Mouse (Mus musculus): ENCODE results near the gene Slc12a6.
A peak's percentile ranks its signal among the peaks of the same experiment; 100 is the strongest.

The Slc12a6 gene

DNA sequence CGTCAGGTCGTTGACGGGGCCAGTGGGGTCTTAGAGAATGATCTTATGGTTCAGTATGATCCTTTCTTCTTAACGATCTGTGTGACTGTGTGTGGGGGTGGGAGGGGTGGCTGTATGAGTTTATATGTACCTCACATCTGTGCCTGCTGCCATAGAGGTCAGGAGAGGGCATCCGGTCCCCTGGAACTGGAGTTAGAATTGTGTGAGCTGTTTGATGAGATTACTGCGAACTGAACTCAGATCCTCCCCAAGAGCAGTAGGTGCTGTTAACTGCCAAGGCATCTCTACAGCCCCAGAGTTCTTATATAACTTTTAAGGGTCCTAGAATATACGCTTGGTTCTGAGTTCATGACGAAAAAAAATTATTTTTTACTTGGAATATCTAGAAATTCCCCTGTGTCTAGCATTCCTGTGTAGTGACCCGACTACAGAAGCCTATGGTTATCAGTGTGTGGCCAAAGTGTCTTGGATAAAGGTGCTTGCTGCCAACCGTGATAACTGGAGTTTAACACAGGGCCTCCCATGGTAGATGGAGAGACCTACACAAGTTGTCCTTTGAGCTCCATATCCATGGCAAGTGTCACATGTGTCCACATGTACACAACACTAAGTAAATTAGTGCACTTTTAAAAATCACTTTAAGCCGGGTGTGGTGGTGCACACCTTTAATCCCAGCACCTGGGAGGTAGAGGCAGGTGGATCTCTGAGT, 62.6 kb downstream of the Slc12a6 start:
- no peak for DNase-seq (ENCODE audit: low spot score)

DNA sequence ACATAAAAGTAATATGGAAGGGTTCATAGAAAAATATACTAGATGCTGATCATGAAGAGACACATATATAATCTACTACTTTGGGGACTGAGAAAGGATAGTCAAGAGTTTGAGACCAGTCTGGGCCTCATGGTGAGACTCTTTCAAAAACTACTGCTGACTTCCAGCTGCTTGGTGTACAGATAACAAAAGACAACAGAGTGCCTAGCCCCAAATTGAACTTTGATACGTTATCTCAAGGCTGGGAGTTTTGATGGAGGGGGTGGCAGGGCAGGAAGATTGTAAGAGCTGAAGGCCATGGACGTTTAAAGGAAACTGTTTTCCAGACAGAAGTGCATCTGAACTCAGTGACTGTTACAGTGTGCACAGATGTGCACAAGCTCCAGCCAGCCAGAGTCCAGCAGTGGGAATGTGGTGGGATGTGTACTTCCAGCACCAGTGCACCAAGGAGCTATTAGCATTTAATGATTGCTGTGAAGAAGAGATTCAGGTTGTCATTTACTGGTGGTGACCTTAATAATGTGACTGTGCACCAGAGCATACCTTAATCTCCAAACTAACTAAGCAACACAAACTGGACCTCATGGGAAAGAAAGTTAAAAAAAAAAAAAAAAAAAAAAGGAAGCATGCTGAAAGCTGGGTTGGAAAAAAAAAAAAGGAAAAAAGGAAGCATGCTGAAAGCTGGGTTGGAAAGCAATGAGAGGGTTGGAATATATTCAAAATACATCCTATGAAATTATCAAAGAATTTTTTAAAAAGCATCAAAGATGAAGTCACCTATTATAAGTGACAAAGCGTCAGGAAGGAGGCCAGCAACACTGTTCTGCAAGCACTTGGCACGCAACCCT, 66.7 kb downstream of the Slc12a6 start:
- DNase-seq (ENCODE audit: low spot score) = no peak

DNA sequence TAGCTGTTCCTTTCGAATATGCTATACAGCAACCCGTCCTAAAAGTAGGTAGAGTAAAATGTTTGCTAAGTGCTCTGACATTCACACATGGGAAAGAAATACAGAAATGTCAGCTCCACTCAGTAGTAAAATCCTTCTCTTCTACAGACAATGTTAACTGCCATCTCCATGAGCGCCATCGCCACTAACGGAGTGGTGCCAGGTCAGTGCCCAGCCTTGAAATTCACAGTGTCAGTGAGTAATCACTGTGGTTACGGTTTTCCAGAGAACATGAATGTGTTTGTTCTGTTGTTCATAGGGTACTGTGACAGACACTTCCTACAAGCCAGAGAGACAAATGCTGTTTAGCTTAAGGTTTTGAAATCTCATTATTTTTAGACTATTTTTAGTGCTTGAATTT, 71.6 kb downstream of the Slc12a6 start:
- no peak for DNase-seq (ENCODE audit: low spot score)

DNA sequence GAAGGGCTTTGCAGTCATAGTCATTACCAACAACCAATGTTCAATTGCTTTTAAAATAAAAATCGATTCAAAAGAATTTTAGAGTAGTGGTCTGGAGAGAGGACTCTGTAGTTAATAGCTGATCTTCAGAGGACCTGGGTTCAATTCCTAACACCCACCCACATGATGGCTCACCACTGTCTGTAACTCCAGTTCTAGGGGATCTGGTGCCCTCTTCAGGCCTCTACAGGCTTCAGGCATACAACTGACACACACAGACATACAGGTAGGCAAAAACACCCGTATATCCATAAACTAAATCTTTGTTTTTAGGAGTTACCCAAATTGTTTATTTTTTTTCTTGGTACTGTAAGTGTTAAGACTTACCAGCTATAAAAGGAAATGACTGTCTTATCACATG, 74.1 kb downstream of the Slc12a6 start:
- DNase-seq (ENCODE audit: low spot score) = no peak

DNA sequence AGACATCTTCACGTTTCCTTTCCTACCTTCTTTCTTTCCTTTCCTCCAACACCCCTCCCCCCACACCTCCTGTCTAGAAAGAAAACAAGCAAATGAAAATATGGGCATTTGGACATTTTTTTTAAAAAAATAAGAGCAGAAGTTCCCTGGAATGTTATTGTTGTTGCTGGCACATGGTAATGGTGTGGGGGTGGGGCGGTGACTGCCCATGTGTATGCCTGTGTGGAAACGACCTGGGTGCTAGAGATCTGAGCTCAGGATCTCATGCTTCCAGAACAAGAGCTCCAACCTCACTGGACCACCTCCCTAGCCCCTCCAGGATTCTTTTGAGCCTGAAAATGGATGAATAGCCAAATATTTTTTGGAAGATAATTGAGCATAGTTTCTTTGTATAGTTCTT, 75.5 kb downstream of the Slc12a6 start:
- no peak for DNase-seq (ENCODE audit: low spot score)

DNA sequence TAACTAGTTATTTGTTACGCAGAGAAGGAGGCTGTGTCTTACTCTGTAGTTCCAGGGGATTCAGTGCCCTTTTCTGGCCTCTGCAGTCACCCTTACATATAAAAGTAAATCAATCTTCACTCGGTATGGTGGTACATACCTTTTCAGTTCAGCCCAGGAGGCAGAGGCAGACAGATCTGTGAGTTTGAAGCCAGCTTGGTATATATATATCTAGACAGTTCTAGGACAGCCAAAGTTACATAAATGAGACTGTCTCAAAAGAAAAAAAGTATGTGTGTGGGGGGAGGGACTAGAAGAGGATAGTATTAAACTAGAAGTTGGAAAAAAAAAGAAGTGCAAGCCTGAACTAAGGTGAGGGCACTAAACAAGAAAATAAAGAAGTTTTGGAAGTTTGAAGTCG, 82.6 kb downstream of the Slc12a6 start:
- DNase-seq (ENCODE audit: low spot score) = no peak

DNA sequence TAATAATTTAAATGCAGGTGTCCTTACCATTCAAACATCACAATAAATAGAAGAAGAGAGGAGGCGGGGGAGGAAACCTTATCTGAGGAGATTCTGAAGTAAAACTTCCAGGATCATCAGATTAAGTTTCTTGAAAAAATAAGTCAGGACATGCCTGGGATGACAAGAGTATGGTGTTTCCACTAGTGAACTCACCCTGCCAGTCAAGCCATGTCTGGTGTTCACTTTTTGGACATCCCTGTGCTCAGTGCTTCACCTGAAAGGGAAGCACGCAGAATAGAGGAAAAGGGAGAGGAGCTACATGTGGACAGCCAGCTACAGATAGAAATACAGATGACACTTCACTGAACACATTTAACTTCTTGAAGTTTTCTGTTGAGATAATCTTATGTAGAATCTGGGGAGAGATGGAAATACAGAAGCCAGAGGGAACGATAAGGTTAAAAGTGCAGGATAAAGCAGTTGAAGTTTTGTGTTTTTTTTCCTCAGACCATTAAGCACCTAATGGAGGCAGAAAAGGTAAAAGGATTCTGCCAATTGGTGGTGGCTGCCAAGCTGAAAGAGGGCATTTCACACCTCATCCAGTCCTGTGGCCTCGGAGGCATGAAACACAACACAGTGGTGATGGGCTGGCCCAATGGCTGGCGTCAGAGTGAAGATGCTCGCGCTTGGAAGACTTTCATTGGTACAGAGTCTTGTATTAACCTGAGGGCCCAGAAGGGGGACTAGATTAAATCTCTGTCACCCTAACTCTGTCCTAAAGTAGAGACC, 88.2 kb downstream of the Slc12a6 start:
- no peak for DNase-seq (ENCODE audit: low spot score)

DNA sequence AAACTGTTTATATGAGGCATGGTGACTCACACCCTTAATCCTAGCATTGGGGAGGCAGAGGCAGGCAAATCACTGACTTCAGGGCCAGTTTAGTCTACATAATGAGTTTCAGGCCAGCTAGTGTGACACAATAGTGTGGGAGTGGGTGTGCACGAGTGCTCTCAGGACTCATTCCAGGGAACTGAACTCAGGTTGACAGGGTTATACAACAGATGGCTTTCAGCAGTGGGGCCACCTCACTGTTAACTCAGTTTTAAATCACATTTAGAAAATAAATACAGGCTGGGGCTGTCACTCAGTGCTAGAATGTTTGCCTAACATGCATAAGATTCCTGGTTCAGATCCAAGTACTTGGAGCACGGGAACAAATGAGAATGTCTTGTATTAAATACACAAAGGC, 94.0 kb downstream of the Slc12a6 start:
- DNase-seq (ENCODE audit: low spot score) = peak; percentile 72

DNA sequence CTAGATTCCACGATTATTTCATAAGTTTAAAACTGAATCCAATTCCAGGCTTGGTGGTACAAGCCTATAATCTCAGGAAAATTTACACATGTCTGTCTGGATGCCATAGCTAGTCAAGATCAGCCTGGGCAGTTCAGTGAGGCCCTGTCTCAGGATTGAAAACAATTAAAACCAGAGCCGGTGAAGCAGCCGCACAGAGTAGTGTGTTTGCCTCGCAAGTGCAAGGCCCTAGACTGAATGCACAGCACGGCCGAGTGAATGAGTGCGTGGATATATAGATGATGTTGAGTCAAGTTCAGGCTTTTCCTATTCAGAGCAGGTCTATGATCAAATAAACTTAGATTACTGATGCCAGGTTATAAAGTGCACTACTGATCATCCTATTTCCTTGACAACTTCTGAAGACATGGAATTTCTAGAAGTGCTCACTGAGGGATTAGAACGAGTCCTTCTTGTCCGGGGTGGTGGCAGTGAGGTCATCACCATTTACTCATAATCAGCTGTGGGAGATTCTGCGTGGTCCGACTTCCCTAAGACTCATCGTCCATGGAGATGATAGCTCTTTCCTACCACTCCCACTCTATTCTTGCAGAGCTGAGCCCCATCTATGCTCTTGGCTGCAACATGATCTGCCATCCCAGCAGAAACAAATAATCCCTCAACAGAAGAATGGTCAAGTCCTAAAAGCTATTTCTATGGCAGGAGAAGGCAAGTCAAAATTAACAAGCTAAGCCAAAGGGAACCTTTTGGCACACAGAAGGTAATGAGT, 94.6 kb downstream of the Slc12a6 start:
- no peak for DNase-seq (ENCODE audit: low spot score)

DNA sequence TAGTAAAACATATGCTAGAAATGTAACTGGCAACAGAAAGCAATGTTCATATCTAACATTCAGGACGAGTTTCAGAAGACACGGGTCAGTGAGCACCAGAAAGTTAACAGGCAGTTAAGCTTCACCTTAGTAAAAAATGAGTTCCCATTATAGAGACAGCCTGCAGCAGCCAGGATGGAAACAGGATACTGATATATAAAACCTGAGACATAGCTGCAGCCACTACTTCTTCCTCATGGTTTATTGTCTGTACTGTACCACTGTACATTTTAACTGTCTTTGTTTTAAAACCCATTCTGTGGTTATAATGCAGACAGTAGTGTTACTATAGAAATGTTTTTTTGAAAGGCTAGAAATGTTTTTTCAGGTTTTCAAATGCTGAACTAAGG, 95.2 kb downstream of the Slc12a6 start:
- no peak for DNase-seq (ENCODE audit: low spot score)

DNA sequence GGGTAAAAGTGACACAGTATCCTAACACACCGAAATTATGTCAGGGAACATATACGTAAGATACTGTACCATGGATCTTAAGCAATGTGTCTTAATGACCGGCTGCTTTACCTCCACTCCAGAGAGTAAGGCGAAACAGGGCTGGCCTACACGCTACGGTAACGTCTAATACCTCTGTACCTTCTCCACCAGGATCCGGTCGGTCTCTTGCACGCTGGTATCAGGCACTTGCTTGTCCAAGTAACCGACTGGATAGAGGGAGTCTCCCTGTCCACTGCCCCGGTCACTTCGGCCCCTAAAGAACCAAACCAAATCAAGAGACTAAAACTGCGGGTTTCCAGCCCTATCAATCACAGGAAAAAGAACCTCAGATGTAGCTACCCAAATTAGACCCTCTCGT, 101.6 kb downstream of the Slc12a6 start:
- no peak for DNase-seq (ENCODE audit: low spot score)

DNA sequence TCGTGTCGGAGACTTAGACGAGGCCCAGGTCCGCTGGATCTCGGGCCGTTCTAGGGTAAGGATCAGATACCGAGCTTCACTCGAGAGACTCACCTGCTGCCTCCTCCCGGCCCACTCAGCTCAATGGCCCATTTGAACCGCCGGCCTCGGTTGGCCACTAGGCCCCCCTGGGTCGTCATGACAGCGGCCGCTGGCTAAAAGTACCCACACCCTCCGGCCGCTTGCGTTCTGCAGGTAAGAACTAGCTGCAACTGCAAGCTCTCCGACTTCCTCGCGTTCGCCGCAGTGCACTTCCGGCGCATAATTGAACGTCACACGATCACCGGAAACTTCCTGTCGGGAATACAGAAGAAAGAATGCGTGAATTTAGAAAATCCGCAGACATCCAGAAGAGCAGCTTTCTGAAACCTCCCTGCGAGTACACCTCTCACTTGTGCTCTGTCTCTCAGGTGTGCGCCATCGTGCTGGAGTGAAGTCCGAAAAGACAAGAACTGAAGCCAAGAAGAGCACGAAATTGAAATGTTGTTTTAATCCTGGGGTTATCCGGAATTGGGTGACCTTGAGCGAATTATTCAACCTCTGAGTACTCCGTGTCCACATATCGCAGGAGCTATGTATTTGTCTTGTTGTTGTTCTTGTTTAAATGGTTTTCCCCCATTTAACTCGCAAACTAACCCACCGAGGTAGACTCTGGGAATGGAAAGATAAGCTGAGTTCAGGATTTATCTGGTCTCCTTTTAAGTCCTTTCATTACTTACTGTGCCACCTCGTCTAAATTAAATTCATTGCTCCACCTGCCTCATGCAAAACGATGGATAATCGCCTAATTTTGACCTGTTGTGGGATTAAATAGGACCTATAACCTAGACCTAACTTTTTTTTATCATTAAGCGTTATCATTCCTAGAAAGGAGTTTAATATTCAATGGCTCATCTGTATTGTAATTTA, 102.4 kb downstream of the Slc12a6 start, which contains the start of gene Emc4:
Gene Emc4, minus strand, starts transcription at position 302 of the 948 bp plus-strand sequence.
- peak; percentile 91 for DNase-seq (ENCODE audit: low spot score)

DNA sequence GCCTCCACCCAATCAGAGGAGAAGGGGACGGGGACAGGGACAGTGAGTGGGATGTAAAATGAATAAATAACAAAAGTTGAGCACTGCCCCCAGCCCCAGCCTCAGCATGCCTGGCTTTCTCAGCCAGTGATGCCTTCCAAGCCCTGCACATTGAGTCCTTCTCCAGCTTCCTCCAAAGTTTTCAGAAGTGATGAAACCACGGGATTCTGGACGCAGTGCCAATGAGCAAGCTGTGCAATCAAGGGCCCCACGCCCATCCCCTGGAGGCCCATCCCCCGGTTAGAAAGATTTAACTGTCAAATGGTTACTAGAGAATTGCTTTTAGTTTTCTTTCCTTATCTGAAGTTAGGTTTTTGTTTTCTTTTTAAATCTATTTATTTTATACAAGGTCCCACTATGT, 104.3 kb downstream of the Slc12a6 start:
- DNase-seq (ENCODE audit: low spot score) = no peak

DNA sequence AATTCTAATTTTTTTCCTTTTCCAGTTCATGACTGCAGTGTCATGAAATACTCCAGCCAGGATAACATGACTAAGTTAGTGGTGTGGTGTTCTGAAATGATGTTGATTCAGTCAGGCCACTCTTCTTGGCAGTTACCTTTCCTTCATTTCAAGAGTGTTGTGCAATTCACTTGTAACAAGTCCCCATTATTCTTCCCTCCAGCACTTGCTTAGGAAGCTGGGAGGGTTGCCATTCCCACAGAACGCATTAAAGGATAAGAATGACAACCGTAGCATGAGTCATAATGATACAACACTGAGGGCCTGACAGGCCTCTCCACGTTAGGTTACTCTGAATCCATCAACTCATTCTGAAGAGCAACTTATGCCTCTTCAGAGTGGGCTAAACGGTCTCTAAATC, 107.5 kb downstream of the Slc12a6 start:
- peak; percentile 75 for DNase-seq (ENCODE audit: low spot score)

DNA sequence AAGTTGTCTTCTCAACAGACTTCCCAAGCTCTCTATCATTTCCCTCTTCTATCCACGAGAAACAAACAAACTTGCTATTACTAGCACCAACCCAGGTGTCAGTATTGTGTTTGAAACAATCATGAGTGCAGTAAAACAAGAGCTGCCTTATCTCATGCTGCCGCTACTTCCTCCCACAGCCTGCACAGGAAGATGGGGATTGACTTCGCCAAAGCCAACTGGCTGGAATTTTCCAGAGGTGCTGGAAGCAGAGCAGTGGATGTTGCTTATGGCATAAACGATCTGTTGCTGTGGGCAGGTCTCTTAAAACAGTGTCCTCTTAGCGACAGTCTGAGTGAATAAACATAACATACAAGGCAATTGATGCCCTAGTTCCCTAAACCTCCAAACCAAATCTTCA, 109.0 kb downstream of the Slc12a6 start:
- DNase-seq (ENCODE audit: low spot score) = peak; percentile 37

DNA sequence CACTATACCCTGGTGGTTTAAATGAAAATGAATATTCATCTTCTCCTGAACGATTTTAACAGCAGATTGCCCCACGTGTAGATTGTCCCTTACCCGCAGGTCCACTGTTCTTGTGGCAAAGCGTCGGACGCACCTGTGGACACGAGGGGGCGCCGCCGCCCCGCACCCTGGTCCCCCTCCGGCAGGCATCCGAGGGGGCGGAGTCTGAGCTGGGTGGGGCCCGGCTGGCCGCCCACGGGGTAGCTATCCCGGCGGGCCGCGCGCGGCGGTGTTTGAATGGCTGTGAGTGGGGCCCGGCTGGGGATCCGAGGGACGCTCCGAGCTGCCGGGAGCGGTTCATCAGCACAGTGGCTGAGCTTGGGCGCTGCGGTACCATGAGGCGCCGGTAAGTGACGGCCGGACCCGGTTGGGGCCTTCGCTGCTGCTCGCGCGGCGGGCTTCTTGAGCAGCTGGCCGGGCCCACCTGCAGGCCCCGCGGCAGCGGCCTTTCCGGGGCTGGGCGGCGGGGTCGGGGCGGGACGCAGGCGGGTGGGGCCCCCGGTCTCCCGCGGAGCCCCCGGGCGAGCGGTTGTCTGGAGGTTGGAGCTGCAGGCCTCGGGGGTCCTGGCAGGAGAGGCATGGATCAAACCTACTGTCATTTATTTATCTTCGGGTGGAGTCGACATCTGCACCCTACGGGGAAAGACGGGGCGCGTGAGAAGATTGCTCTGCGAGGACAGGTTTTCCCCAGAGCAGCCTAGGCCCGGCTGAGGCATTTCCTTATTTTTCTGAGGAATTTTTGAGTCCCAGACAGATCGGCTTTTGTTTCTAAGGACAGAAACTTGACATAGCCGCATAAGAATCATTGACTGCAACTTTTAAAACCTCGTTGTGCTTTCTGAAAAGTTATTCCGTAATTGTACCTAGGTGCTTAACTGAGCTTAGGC, 113.6 kb downstream of the Slc12a6 start, which contains the start of gene Katnbl1:
Gene Katnbl1, plus strand, starts transcription at position 239 of the 926 bp plus-strand sequence.
- DNase-seq (ENCODE audit: low spot score) = peak; percentile 95

DNA sequence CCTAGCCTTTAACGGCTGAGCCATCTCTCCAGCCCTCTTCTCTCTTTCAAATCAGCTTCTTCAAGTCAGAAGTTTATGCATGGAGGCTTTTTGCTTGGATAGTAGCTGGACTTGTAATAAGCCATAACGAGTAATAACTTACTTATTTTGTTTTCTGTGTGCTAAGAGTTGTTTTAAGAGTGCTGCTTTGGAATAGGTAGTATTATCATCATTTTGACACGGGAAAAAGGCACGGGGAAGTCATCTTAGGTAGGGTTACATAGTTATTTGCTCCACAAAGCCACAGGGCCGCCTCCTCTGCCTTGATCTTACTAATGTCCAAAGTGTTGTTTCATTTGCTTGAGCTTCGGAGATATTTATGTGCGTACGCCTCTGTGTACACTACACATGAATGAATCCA, 114.5 kb downstream of the Slc12a6 start:
- DNase-seq (ENCODE audit: low spot score) = no peak

DNA sequence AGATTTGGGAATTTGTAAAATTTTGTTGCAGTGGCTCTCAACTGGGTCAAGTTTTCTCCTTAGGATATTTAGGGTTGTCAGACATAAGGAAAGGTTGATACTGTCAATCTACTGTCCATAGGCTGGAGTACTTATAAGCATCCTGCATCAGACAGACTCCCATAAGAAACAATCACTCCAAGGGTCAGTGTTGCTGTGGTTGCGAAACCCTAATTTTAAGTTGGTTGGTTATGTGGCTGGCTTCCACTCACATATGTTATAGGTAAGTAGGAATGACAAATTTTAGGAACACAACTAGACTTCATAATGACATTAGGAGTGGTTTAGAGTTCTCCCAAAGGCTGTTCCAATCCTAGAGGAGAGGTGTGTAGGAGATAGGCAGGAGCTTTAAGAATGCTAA, 115.6 kb downstream of the Slc12a6 start:
- DNase-seq (ENCODE audit: low spot score) = no peak

DNA sequence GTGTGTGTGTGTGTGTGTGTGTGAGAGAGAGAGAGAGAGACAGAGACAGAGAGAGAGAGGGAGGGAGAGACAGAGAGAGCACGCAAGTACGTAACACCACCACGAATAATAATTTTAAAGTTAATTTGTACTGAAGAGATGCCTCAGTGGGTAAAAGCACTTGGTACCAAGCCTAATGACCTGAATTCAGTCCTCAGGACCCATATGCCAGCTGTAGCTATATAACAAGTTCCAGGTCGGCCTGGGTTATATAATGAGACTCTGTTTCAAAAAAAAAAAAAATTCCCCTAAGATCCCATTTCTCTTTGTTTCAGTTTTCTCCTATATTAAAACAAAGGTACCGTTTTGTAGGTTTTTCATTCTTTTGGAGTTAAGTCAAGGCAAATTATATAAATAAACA, 125.2 kb downstream of the Slc12a6 start:
- DNase-seq (ENCODE audit: low spot score) = no peak
